Mouse (Mus musculus) Muller cell, postnatal 12 days (primary cell): ENCODE data around the gene Gm20431.

Experiments
- DNase-seq: peaks from one replicate; pipeline ENCODE4 v3.0.0-alpha.2; 2015; ENCODE audit errors: inconsistent ontology term

Gene Gm20431

GRCm38 (mm10) chr2:167571442-167572220 is 89.7 kb downstream of the Gm20431 start:
- DNase-seq = no peak

GRCm38 (mm10) chr2:167570815-167571214 is 90.5 kb downstream of the Gm20431 start:
- no peak for DNase-seq

DNA sequence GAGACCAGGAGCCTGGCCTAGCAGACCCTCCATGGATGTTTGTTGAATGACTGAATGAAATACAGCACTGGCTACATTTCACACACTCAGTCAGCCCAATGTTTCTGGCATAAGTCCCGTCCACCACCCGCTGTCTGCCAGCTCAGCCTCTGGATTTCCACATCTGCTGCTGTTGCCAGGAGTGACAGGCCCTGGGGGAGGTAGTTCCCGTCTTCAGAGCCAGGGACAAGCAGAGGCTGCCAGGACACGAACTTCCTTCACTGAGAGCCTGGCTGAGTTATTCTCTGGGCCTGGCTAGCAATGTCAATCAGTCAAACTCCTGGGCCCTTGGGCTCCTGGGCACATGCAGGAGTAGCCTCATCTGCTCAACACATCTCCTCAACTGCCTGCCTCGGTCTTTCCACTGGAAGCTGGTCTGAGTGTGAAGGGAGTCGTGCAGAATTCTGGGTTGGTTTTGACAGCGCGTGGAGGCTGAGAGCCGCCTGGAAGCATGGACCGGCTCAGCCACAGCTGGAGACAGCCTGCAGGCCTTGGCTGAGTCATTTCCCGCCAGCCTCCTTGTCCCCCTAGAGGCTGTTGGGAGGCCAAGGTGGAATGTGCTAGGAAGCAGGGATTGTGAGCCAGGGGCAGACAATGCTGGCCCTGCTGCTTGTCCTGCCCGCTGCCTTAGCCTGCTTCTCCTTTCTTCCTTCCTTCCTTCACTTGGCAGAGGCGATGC is 91.2 kb downstream of the Gm20431 start:
- peak; percentile 68 for DNase-seq

DNA sequence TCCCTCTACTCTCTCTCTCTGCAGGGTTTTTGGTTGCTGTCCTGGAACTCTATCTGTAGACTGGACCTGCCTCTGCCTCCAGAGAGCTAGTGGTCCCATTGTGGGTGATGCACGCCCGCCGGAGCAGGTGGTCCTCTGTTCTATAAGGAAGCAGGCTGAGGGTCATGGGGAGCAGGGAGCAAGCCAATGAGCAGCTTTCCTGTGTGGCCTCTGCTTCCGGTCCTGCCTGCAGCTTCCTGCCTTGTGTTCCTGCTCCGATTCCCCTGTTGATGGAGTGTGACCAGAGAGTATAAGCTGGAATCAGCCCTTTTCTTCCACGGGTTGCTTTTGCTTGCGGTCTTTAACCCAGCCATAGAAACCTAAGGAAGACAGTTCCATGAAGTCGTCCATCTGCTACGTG is 93.2 kb downstream of the Gm20431 start:
- DNase-seq = no peak

- no peak for DNase-seq
These were observed 95.6 kb downstream of the Gm20431 start for GRCm38 (mm10) chr2:167565682-167566081.

- no peak for DNase-seq
These were observed 96.0 kb downstream of the Gm20431 start for GRCm38 (mm10) chr2:167565312-167565656.

- DNase-seq = no peak
These were observed 96.6 kb downstream of the Gm20431 start for GRCm38 (mm10) chr2:167564551-167565311.

GRCm38 (mm10) chr2:167563703-167564102 is 97.6 kb downstream of the Gm20431 start:
- DNase-seq = no peak

GRCm38 (mm10) chr2:167563035-167563434 is 98.3 kb downstream of the Gm20431 start:
- DNase-seq = no peak

DNA sequence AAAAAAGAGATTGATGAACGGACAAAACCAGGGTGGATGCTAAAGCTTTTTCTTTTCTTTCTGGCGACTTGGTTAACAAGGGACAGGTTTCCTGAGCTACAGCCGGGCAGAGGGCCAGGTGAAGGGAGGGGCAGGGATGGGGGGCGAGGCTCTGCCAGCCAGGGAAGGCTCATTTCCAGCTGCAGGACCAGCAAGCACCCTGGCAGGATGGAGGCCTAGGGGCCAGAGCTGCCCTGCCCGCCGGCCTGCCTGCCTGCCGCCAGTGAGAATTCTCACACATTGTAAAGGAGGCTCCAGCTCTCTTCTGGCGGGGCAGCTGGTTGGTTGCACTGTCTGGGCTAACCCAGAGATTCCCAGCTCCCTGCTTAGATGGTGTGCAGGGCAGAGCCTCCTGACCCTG is 99.2 kb downstream of the Gm20431 start:
- peak; percentile 72 for DNase-seq

GRCm38 (mm10) chr2:167559413-167559812 is 101.9 kb downstream of the Gm20431 start:
- no peak for DNase-seq
